Mouse (Mus musculus) stomach, embryonic 16.5 days (tissue): Measurements from ENCODE around the gene Eps8l3. TPM values are rescaled to one million over a fixed set of nuclear protein-coding genes. Genes with fewer than 3 reads are reported as not detected.

Experiments used
- ATAC-seq: fragments of 200-750 bp; cut with Nextera tagmentation; 2 replicates; pipeline ENCODE4 v1.8.0; 2017; ENCODE audit warnings: moderate number of reproducible peaks, moderate TSS enrichment; ENCODE audit not compliant: insufficient read depth, low FRiP score
- H3K27ac ChIP-seq: fragments of 300-500 bp; sonication (generic); 2 replicates; pipeline ENCODE4 v1.5.1; 2014; ENCODE audit warnings: low read length
- H3K27me3 ChIP-seq: fragments of 300-500 bp; sonication (generic); 2 replicates; pipeline ENCODE4 v1.6.1; 2014; ENCODE audit warnings: low read length, control low read depth, mixed read lengths; ENCODE audit not compliant: control insufficient read depth, insufficient read depth
- H3K36me3 ChIP-seq: fragments of 300-500 bp; sonication (generic); 2 replicates; pipeline ENCODE4 v1.6.1; 2014; ENCODE audit warnings: low read length; ENCODE audit not compliant: control insufficient read depth, insufficient read depth
- H3K4me1 ChIP-seq: fragments of 300-500 bp; sonication (generic); 2 replicates; pipeline ENCODE4 v1.6.1; 2014; ENCODE audit warnings: low read length, control low read depth, mixed read lengths; ENCODE audit not compliant: control insufficient read depth, insufficient read depth
- H3K4me2 ChIP-seq: fragments of 300-500 bp; sonication (generic); 2 replicates; pipeline ENCODE4 v1.6.1; 2014; ENCODE audit warnings: low read depth, low read length, mixed read lengths
- H3K4me3 ChIP-seq: fragments of 300-500 bp; sonication (generic); replicated peaks from 2 replicates; pipeline ENCODE4 v1.5.1; 2014; ENCODE audit warnings: mild to moderate bottlenecking, low read length
- H3K9ac ChIP-seq: fragments of 300-500 bp; sonication (generic); 2 replicates; pipeline ENCODE4 v1.6.1; 2014; ENCODE audit warnings: low read length
- H3K9me3 ChIP-seq: fragments of 300-500 bp; sonication (generic); replicated peaks from 2 replicates; pipeline ENCODE4 v1.6.1; 2016; ENCODE audit warnings: low read length, control low read depth; ENCODE audit not compliant: control insufficient read depth
- WGBS: fragments of 180-500 bp; shearing (Covaris S2); extraction: QIAGEN DNeasy Blood & Tissue Kit; methylation state at CpG from one replicate; pipeline ENCODE4 v1.1.7; 2014; 5-methylcytosine and 5-hydroxymethylcytosine counted together
- polyA plus RNA-seq: library from polyadenylated mRNA; unstranded; fragments of >200 nt; fragmentation: Nextera tagmentation; extraction: Ambion mirVana; gene quantifications from 2 replicates; pipeline ENCODE4 v1.2.1, GENCODE M21; 2015

The Eps8l3 gene
- polyA plus RNA-seq, 1 experiment from 2014 or later = 35.9 TPM

DNA sequence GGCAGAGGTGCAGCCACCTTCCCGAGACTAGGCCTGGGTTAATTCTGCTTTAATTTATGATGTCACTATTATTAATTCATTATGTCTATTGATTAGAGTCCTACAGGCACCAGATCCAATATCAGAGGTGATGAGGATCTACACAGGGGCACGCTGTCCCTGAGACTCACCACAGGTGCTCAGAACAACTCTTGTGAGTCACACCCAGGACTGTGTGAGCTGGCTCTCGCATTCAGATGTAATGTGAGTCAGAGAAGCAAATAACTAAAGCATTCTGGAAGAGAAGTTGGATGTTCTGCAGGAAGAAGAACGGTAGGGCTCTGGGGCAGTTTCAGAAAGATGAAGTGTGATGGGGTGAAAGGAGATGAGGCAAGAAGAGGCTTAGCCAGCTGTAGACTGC is 52.2 kb downstream of the Eps8l3 start:
- Histone ChIP-seq H3K4me2 (no peak overlapping the region), H3K4me3 (no peak overlapping the region), H3K36me3 (no peaks in the 10 kb centered on the region), H3K9me3 (no peaks in the 10 kb centered on the region), H3K9ac (no peak overlapping the region), H3K27me3 (no peaks in the 10 kb centered on the region), H3K4me1 (peaks cover 6% of the 10 kb centered on the region; the same call in 1 of the 2 replicates), H3K27ac (no peak overlapping the region)
- 76% methylated on average over 4 of the region's 4 CpGs for WGBS
- no peak for ATAC-seq

DNA sequence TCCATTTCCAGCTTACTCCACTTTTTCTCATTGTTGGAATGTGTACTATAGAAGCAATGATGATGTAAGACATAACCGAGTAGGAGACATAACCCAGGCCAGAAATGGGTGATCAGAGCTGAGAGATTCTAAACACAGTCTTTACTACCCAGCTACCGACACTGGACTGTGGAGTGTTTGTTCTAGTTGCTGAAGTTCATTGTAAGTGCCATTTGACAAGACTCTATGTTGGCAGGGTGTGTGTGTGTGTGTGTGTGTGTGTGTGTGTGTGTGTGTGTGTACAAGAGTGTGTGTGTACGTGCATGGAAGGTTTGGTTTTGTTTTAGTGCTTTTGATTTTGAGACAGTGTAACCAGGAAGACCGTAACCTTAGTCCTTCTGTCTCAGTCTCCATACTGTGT is 52.7 kb downstream of the Eps8l3 start:
- Histone ChIP-seq H3K27ac (no peak overlapping the region), H3K4me3 (no peak overlapping the region), H3K4me1 (peaks cover 6% of the 10 kb centered on the region; the same call in 1 of the 2 replicates), H3K4me2 (no peak overlapping the region), H3K27me3 (no peaks in the 10 kb centered on the region), H3K36me3 (no peaks in the 10 kb centered on the region), H3K9ac (no peak overlapping the region), H3K9me3 (no peaks in the 10 kb centered on the region)
- no peak for ATAC-seq
- 74% methylated on average over 4 of the region's 4 CpGs for WGBS

DNA sequence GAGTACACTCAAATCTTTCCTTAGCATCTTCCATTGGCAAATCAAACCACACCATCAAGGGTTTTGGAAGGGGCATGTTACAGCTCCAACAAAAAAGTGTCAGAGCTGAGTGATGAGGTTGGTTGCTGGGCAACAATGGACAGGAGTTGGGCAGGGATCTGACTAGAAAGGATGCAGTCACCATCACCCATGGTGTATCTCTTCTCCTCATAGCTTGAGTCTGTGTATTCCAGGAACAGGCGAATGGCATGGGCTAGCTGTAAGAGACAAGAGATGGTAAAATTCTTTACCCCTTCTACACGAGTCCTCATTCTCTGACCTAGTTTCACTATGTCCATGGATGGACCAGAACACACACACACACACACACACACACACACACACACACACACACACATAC is 54.1 kb downstream of the Eps8l3 start:
- H3K36me3 ChIP-seq = no peaks in the 10 kb centered on the region
- peak overlapping the region; percentile 38 for H3K4me3 ChIP-seq
- peak overlapping the region; percentile 56; the same call in 1 of the 2 replicates for H3K27ac ChIP-seq
- no peak for ATAC-seq
- H3K9me3 ChIP-seq = no peaks in the 10 kb centered on the region
- H3K4me2 ChIP-seq = peak overlapping the region; percentile 56
- WGBS = 53% methylated on average over 2 of the region's 2 CpGs
- peaks cover 6% of the 10 kb centered on the region; the same call in 1 of the 2 replicates for H3K4me1 ChIP-seq
- no peaks in the 10 kb centered on the region for H3K27me3 ChIP-seq
- H3K9ac ChIP-seq = peak overlapping the region; percentile 57; the same call in 1 of the 2 replicates

DNA sequence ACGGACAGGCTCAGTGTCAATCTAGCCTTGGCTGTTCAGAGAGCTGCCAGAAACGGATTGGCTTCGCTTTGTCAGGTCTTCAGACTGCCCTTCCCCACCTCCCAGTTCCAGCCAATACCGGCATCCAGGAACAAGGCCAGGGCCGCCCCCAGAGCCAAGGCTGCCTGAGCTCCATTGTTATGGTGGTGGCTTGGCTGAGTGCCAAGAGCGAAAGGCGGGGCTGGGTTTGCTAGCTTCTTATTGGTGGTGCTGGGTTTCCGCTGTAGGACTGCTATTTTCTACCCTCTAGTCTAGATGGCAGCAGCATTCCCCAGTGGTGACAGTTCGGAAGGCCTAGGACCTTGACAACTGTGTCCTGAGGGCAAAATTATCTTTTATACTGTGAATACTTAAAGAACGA is 54.6 kb downstream of the Eps8l3 start, which contains the start of gene Gstm7:
Gene Gstm7, minus strand, starts transcription at position 148 of the 400 bp plus-strand sequence.
- peak within 1 kb of the TSS; percentile 57 for H3K9ac ChIP-seq
- no peaks in the 10 kb centered on the region for H3K9me3 ChIP-seq
- peak within 1 kb of the TSS; percentile 56 for H3K4me2 ChIP-seq
- peak within 1 kb of the TSS; percentile 56; the same call in 1 of the 2 replicates for H3K27ac ChIP-seq
- H3K4me1 ChIP-seq = peaks cover 6% of the 10 kb centered on the region; the same call in 1 of the 2 replicates
- ATAC-seq = peak; percentile 96
- WGBS = 6% methylated on average over 10 of the region's 10 CpGs
- H3K27me3 ChIP-seq = no peaks in the 10 kb centered on the region
- peak within 1 kb of the TSS; percentile 38 for H3K4me3 ChIP-seq
- no peaks in the 10 kb centered on the region for H3K36me3 ChIP-seq

DNA sequence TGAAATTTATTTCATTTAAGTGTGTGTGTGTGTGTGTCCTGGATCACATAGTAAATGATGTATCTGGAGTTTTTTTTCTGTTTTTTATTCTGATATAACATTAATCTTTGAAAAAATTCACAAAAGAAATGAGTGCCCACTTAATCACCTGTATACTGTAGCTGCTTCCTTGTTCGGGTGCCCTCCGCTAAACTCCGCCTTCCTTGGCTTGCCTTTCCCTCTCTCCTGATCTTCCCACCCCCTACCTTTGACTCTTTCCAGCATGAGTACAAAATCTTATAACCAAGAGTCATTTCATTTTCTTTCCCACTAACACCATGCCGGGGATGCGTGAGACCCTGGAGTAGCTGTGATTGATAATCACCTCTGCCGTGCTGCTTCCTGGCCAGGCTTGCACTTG is 55.1 kb downstream of the Eps8l3 start:
- H3K4me2 ChIP-seq = no peak overlapping the region
- ATAC-seq = peak; percentile 43; the same call in 1 of the 2 replicates
- H3K9ac ChIP-seq = no peak overlapping the region; the same call in 1 of the 2 replicates
- H3K27me3 ChIP-seq = no peaks in the 10 kb centered on the region
- peaks cover 6% of the 10 kb centered on the region; the same call in 1 of the 2 replicates for H3K4me1 ChIP-seq
- no peaks in the 10 kb centered on the region for H3K36me3 ChIP-seq
- H3K4me3 ChIP-seq = no peak overlapping the region
- WGBS = 55% methylated on average over 6 of the region's 6 CpGs
- H3K27ac ChIP-seq = peak overlapping the region; percentile 13; the same call in 1 of the 2 replicates
- H3K9me3 ChIP-seq = no peaks in the 10 kb centered on the region

DNA sequence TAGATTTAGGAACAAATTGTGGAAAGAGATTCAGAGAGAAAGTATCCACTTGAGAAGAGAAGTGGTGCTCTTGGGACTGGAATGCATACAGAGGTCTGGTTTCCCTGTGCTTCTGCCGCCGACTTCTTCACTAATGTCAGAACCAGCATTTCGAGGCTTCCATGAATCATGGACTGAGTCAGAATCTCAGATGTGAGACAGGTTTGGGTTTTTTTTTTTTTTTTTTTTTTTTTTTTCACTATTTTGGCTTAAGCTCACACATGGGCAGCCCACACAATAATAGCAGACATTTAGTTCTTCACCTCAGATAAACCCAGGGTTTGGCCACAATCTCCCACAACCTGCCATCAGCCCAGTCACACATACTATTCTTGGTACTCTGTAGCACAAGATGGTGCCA is 58.2 kb downstream of the Eps8l3 start:
- Histone ChIP-seq H3K36me3 (no peaks in the 10 kb centered on the region), H3K4me1 (peaks cover 6% of the 10 kb centered on the region; the same call in 1 of the 2 replicates), H3K9me3 (no peaks in the 10 kb centered on the region), H3K9ac (no peak overlapping the region), H3K27me3 (no peaks in the 10 kb centered on the region), H3K4me3 (no peak overlapping the region), H3K4me2 (no peak overlapping the region), H3K27ac (no peak overlapping the region)
- ATAC-seq = no peak
- WGBS = 72% methylated on average over 3 of the region's 3 CpGs

DNA sequence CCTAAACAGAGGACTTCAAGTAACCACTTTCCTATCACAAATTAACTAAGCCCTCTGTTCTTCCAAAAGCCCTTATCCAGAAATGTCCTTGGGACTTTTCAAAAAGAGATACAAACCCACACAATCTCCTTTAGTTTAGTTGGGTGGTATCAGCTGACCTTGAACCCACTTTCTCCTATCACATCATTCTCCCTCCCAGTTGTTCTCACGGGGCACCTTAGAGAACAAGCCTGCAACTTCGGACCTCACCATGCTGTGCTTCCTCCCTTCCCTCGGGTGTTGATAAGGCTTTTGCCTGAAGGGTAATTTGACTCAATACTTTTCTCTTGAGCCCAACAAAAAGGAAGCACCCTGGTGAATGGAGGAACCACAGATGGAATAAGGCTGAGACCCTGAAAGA is 58.9 kb downstream of the Eps8l3 start:
- H3K36me3 ChIP-seq = no peaks in the 10 kb centered on the region
- no peak for ATAC-seq
- WGBS = 52% methylated on average over 3 of the region's 3 CpGs

DNA sequence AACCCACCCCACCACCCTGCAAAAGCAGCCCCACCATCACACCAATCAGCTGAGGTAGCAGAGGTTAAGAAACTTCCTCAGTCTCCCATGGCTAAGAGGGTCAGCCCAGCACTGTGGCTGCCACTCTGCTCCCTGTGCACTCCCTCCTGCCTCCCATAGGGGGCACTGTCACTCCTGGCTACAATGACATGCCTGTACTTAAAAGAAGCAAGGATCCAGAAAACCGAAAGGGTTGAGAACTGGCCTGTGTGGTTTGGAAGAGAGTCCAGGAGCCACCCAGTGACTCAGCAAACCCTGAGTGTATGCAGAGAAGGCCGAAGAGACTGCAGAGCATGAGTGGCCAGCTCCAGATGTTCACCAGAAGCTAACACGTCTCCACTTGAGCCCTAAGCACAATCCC is 62.4 kb downstream of the Eps8l3 start:
- Histone ChIP-seq H3K27ac (no peak overlapping the region), H3K36me3 (no peaks in the 10 kb centered on the region), H3K4me2 (no peak overlapping the region), H3K9ac (no peak overlapping the region), H3K27me3 (no peaks in the 10 kb centered on the region), H3K4me3 (no peak overlapping the region), H3K4me1 (peaks cover 5% of the 10 kb centered on the region; the same call in 1 of the 2 replicates), H3K9me3 (no peaks in the 10 kb centered on the region)
- 41% methylated on average over 3 of the region's 3 CpGs for WGBS
- peak; percentile 51; the same call in 1 of the 2 replicates for ATAC-seq

More for the DNA sequence above, 58.9 kb downstream of the Eps8l3 start:
- no peak overlapping the region for H3K27ac ChIP-seq
- H3K9me3 ChIP-seq = no peaks in the 10 kb centered on the region
- H3K4me2 ChIP-seq = no peak overlapping the region
- no peaks in the 10 kb centered on the region for H3K27me3 ChIP-seq
- H3K9ac ChIP-seq = no peak overlapping the region
- H3K4me3 ChIP-seq = no peak overlapping the region
- peaks cover 6% of the 10 kb centered on the region; the same call in 1 of the 2 replicates for H3K4me1 ChIP-seq

DNA sequence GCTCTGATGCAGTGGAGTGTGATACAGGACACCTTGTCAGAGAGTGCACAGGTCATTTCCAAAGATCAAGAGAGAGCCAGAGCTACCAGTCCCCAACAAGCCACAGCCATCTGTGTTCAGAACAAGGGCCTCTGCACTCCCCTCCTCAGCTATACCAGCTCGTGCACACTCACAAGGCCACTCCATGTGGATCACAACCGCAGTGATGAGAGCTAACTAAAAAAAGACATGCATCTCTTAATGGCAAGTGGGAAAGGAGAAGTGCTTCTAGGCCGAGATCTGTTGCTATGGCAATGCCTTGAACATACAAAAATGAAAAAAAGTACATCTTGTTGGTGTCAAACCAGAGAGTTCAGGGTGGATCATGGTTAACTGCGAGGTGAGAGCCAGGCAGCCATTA is 62.8 kb downstream of the Eps8l3 start:
- H3K9me3 ChIP-seq = no peaks in the 10 kb centered on the region
- no peak overlapping the region for H3K9ac ChIP-seq
- H3K27me3 ChIP-seq = no peaks in the 10 kb centered on the region
- H3K27ac ChIP-seq = no peak overlapping the region
- no peak overlapping the region for H3K4me3 ChIP-seq
- peaks cover 5% of the 10 kb centered on the region; the same call in 1 of the 2 replicates for H3K4me1 ChIP-seq
- no peaks in the 10 kb centered on the region for H3K36me3 ChIP-seq
- H3K4me2 ChIP-seq = no peak overlapping the region
- no peak for ATAC-seq
- 76% methylated on average over 4 of the region's 4 CpGs for WGBS
